Mouse (Mus musculus) thymus, adult 2 months (tissue): ENCODE measurements around the gene Nfatc3. TPM values are rescaled to one million over a fixed set of nuclear protein-coding genes. Genes with fewer than 3 reads are reported as not detected.

ENCODE experiments used
- DNase-seq: peaks from one replicate; pipeline ENCODE4 v3.0.0; 2021
- H3K27ac ChIP-seq: fragments of 200-500 bp; 2 replicates; pipeline ENCODE4 v1.5.1; 2012; ENCODE audit warnings: low read length, control low read depth; ENCODE audit not compliant: control insufficient read depth, insufficient read depth
- H3K27me3 ChIP-seq: fragments of 200-500 bp; 2 replicates; pipeline ENCODE4 v1.6.1; 2012; ENCODE audit warnings: mild to moderate bottlenecking, low read length, moderate library complexity, mixed read lengths; ENCODE audit not compliant: control insufficient read depth, insufficient read depth
- H3K36me3 ChIP-seq: fragments of 200-500 bp; 2 replicates; pipeline ENCODE4 v1.6.1; 2012; ENCODE audit warnings: mild to moderate bottlenecking, low read length, moderate library complexity; ENCODE audit not compliant: control insufficient read depth, insufficient read depth
- H3K4me1 ChIP-seq: fragments of 200-500 bp; replicated peaks from 2 replicates; pipeline ENCODE4 v1.6.1; 2012; ENCODE audit warnings: low read length; ENCODE audit not compliant: control insufficient read depth, insufficient read depth
- H3K4me3 ChIP-seq: fragments of 200-500 bp; 2 replicates; pipeline ENCODE4 v1.5.1; 2012; ENCODE audit warnings: mild to moderate bottlenecking, low read length, control low read depth, moderate library complexity; ENCODE audit not compliant: control insufficient read depth, insufficient read depth
- CTCF ChIP-seq: fragments of 200-500 bp; IDR thresholded peaks from 2 replicates; pipeline ENCODE4 v1.5.1; 2012; ENCODE audit warnings: mild to moderate bottlenecking, control low read depth, low read length, moderate library complexity, borderline replicate concordance; ENCODE audit not compliant: control insufficient read depth, poor library complexity, insufficient read depth; ENCODE audit errors: extremely low read depth
- POLR2A ChIP-seq: fragments of 200-500 bp; IDR thresholded peaks from 2 replicates; pipeline ENCODE4 v1.6.1; 2012; ENCODE audit warnings: mild to moderate bottlenecking, low read length, control low read depth, moderate library complexity; ENCODE audit not compliant: control insufficient read depth, poor library complexity, insufficient read depth; ENCODE audit errors: extremely low read depth
- WGBS: fragments of 180-500 bp; shearing (Covaris S2); methylation state at CpG from one replicate; pipeline ENCODE4 v1.1.7; 2018; 5-methylcytosine and 5-hydroxymethylcytosine counted together
- polyA plus RNA-seq: library from polyadenylated mRNA; depleted of rRNA; stranded (reverse); fragments of >200 nt; gene quantifications from 2 replicates; pipeline ENCODE4 v1.2.3, GENCODE M21; 2012

Gene Nfatc3
- polyA plus RNA-seq, 1 experiment: 161 TPM

GRCm38 (mm10) chr8:106112041-106112440 lies 53.4 kb downstream of the Nfatc3 start:
- no peak for DNase-seq
- TF ChIP-seq POLR2A (no peak), CTCF (no peak)
- Histone ChIP-seq H3K36me3 (peaks cover 61% of the 10 kb centered on the region), H3K4me3 (no peak overlapping the region), H3K27me3 (no peaks in the 10 kb centered on the region), H3K4me1 (peaks cover 24% of the 10 kb centered on the region), H3K27ac (peak overlapping the region; percentile 100)
- 47% methylated on average over 2 of the region's 2 CpGs for WGBS

DNA sequence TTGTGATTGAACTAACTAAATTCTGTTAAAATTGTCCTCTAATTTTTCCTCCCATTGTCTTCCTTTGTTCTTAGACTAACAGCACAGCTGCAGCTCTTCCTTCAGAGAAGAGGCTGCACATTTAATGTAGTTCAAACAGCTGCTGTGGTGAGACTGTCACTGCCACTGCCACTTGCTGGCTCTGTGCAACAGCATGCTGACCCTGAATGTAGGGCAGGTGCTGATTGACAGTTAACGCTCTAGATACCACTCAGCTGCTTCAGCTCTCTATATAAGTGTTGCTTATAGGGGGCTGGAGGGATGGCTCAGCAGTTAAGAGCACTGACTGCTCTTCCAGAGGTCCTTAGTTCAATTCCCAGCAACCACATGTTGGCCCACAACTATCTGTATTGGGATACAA lies 53.9 kb downstream of the Nfatc3 start:
- peak; percentile 76 for DNase-seq
- WGBS: 13% methylated on average over 1 of the region's 1 CpGs
- H3K27me3 ChIP-seq: no peaks in the 10 kb centered on the region
- no peak for TF ChIP-seq CTCF
- no peak for TF ChIP-seq POLR2A
- H3K4me3 ChIP-seq: no peak overlapping the region
- peaks cover 61% of the 10 kb centered on the region for H3K36me3 ChIP-seq
- peaks cover 25% of the 10 kb centered on the region for H3K4me1 ChIP-seq
- H3K27ac ChIP-seq: peak overlapping the region; percentile 100

DNA sequence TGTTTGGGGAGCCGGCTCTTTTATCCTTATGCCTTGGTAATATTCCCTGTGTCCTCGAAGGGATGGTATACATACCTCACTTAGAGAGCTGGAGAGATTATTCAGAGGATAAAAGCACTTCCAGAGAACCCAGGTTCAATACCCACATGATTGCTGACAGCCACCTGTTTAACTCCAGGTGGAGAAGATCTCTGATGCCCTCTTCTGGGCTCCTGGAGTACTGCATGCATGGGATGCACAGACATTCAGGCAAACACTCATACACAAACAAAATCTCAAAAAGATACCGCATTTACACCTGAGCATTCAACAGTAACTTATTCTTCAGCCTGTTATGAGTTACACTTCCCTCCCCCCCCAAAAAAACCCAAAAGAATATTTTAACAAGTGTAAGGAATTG lies 57.3 kb downstream of the Nfatc3 start:
- no peak overlapping the region for H3K4me3 ChIP-seq
- WGBS: 90% methylated on average over 3 of the region's 3 CpGs
- TF ChIP-seq POLR2A (no peak), CTCF (no peak)
- H3K36me3 ChIP-seq: peaks cover 51% of the 10 kb centered on the region
- H3K27ac ChIP-seq: peak overlapping the region; percentile 22; the same call in 1 of the 2 replicates
- no peaks in the 10 kb centered on the region for H3K27me3 ChIP-seq
- peaks cover 14% of the 10 kb centered on the region for H3K4me1 ChIP-seq
- DNase-seq: peak; percentile 89

DNA sequence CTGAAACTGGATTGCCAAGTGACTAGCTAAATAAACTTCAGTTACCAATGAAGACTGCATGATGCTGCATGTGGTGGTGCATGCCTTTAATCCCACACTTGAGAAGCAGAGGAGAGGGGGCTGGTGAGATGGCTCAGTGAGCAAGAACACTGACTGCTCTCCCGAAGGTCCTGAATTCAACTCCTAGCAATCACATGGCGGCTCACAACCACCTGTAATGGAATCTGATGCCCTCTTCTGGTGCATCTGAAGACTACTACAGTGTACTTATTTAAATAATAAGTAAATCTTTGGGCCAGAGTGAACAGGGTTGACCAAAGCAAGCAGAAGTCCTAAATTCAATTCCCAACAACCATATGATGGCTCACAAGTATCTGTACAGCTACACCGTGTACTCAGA lies 64.8 kb downstream of the Nfatc3 start:
- Histone ChIP-seq H3K36me3 (peaks cover 77% of the 10 kb centered on the region), H3K27ac (no peak overlapping the region), H3K4me3 (no peak overlapping the region), H3K4me1 (peaks cover 7% of the 10 kb centered on the region), H3K27me3 (no peaks in the 10 kb centered on the region)
- no peak for DNase-seq
- WGBS: 93% methylated on average over 3 of the region's 3 CpGs
- TF ChIP-seq POLR2A (no peak), CTCF (no peak)

DNA sequence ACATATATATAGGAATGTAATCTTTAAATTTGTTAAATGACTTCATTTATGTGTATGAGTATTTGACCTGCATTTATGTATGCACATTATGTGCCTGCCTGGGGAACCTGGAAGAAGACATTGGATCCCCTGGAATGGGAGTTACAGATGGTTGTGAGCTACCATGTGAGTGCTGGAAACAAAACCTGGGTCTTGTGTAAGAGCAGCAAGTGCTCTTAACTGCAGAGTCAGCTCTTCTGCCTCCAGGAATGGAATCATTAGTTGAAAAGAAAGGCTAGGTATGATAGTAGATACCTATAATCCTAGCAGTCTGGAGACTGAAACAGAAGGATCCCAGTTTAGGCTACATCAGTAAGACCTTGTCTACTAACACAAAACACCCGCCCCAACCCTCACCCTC lies 67.4 kb downstream of the Nfatc3 start:
- H3K36me3 ChIP-seq: peaks cover 82% of the 10 kb centered on the region

DNA sequence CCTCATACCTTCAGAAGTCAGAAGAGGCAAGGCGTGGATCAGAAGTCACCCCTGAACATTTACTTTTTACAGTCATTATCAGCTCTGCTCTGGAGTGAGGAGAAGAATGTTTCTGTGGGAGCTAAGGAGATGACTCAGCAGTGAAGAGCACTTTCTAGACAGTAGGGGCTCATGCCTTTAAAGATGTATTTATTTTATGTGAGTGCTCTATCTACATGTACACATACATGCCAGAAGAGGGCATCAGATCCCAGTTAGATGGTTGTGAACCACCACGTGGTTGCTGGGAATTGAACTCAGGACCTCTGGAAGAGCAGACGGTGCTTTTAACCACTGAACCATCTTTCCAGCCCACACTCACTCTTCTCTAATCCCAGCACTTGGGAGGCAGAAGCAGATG lies 68.4 kb downstream of the Nfatc3 start:
- no peak for DNase-seq
- H3K27me3 ChIP-seq: no peaks in the 10 kb centered on the region
- H3K36me3 ChIP-seq: peaks cover 82% of the 10 kb centered on the region
- peaks cover 2% of the 10 kb centered on the region; the same call in 1 of the 2 replicates for H3K4me1 ChIP-seq
- TF ChIP-seq POLR2A (no peak), CTCF (no peak)
- 85% methylated on average over 3 of the region's 3 CpGs for WGBS
- H3K27ac ChIP-seq: 0 out of 2 replicates have a peak overlapping the region, but pooled peaks have one; percentile 15
- no peak overlapping the region for H3K4me3 ChIP-seq

More for the DNA sequence above, 67.4 kb downstream of the Nfatc3 start:
- Histone ChIP-seq H3K27me3 (no peaks in the 10 kb centered on the region), H3K4me1 (peaks cover 5% of the 10 kb centered on the region), H3K4me3 (no peak overlapping the region), H3K27ac (no peak overlapping the region; the same call in 1 of the 2 replicates)
- no peak for DNase-seq
- TF ChIP-seq CTCF (no peak), POLR2A (no peak)
- WGBS: 90% methylated on average over 1 of the region's 1 CpGs

GRCm38 (mm10) chr8:106127882-106128410 lies 69.3 kb downstream of the Nfatc3 start:
- H3K36me3 ChIP-seq: peaks cover 79% of the 10 kb centered on the region
- no peak for DNase-seq
- TF ChIP-seq POLR2A: no peak
- TF ChIP-seq CTCF: no peak
- no peaks in the 10 kb centered on the region for H3K27me3 ChIP-seq
- no peak overlapping the region for H3K4me3 ChIP-seq
- no peak overlapping the region for H3K27ac ChIP-seq
- H3K4me1 ChIP-seq: peaks cover 9% of the 10 kb centered on the region
- 96% methylated on average over 10 of the region's 10 CpGs for WGBS
